Mouse (Mus musculus) C2C12 (cell line): ENCODE measurements around the gene Nutm1. TPM values are rescaled to one million over a fixed set of nuclear protein-coding genes. Genes with fewer than 3 reads are reported as not detected.

ENCODE experiments used
- H3K27me3 ChIP-seq: one replicate; pipeline ENCODE4 v1.6.1; 2011; ENCODE audit not compliant: control insufficient read depth, insufficient read depth, insufficient read length
- H3K36me3 ChIP-seq: one replicate; pipeline ENCODE4 v1.6.1; 2011; ENCODE audit not compliant: control insufficient read depth, insufficient read depth
- H3K4me3 ChIP-seq: one replicate; pipeline ENCODE4 v1.5.1; 2011; ENCODE audit warnings: mild to moderate bottlenecking, control low read depth; ENCODE audit not compliant: poor library complexity, insufficient read depth, severe bottlenecking
- H3K79me2 ChIP-seq: one replicate; pipeline ENCODE4 v1.6.1; 2011; ENCODE audit not compliant: control insufficient read depth, insufficient read depth
- H3K79me3 ChIP-seq: one replicate; pipeline ENCODE4 v1.6.1; 2011; ENCODE audit warnings: low read depth, control low read depth
- H3ac ChIP-seq: one replicate; pipeline ENCODE3; 2011; ENCODE audit warnings: low read depth; ENCODE audit not compliant: control insufficient read depth, insufficient read length
- CEBPB ChIP-seq: IDR thresholded peaks from one replicate; pipeline ENCODE4 v1.6.1; 2011; ENCODE audit warnings: low read depth, mild to moderate bottlenecking, control low read depth, moderate library complexity
- CTCF ChIP-seq: IDR thresholded peaks from one replicate; pipeline ENCODE4 v1.5.1; 2011; ENCODE audit not compliant: control insufficient read depth, insufficient read depth, insufficient read length
- FOSL1 ChIP-seq: IDR thresholded peaks from one replicate; pipeline ENCODE4 v1.8.0; 2011; ENCODE audit warnings: mild to moderate bottlenecking, low read length; ENCODE audit not compliant: poor library complexity, insufficient read depth, severe bottlenecking
- MAX ChIP-seq: IDR thresholded peaks from one replicate; pipeline ENCODE4 v1.6.1; 2011; ENCODE audit warnings: mild to moderate bottlenecking, control low read depth
- MYOD1 ChIP-seq: IDR thresholded peaks from one replicate; pipeline ENCODE4 v1.6.1; 2011; ENCODE audit warnings: low read depth; ENCODE audit not compliant: control insufficient read depth, insufficient read length
- MYOG ChIP-seq: IDR thresholded peaks from one replicate; pipeline ENCODE4 v1.6.1; 2011; ENCODE audit not compliant: control insufficient read depth, insufficient read length; ENCODE audit errors: extremely low read depth
- USF1 ChIP-seq: IDR thresholded peaks from one replicate; pipeline ENCODE4 v1.6.1; 2011; ENCODE audit warnings: low read depth, mild to moderate bottlenecking, control low read depth, moderate library complexity
- polyA plus RNA-seq: library from polyadenylated mRNA; unstranded; fragments of >200 nt; fragmentation: generic; extraction: Trizol; gene quantifications from one replicate; pipeline ENCODE4 v1.2.1, GENCODE M21; 2012; ENCODE audit warnings: missing spikeins

The Nutm1 gene
- polyA plus RNA-seq, 1 experiment, result 0.02 TPM

GRCm38 (mm10) chr2:112272909-112273308 is 13.8 kb upstream of the Nutm1 start:
- Histone ChIP-seq H3ac (no peak overlapping the region), H3K4me3 (no peak overlapping the region), H3K36me3 (no peaks in the 10 kb centered on the region), H3K27me3 (no peaks in the 10 kb centered on the region), H3K79me3 (peaks cover 1% of the 10 kb centered on the region), H3K79me2 (no peaks in the 10 kb centered on the region)
- no peak for TF ChIP-seq MYOG
- no peak for TF ChIP-seq MAX
- TF ChIP-seq CEBPB, result no peak
- no peak for TF ChIP-seq MYOD1
- no peak for TF ChIP-seq USF1
- no peak for TF ChIP-seq FOSL1
- TF ChIP-seq CTCF, result no peak

GRCm38 (mm10) chr2:112270011-112270410 is 10.9 kb upstream of the Nutm1 start:
- H3K4me3 ChIP-seq, result no peak overlapping the region
- H3K79me3 ChIP-seq, result peaks cover 1% of the 10 kb centered on the region
- H3K36me3 ChIP-seq, result no peaks in the 10 kb centered on the region
- no peak overlapping the region for H3ac ChIP-seq
- no peaks in the 10 kb centered on the region for H3K27me3 ChIP-seq
- H3K79me2 ChIP-seq, result peaks cover 14% of the 10 kb centered on the region
- TF ChIP-seq MAX, result no peak
- no peak for TF ChIP-seq FOSL1

- H3K27me3 ChIP-seq, result no peaks in the 10 kb centered on the region
- H3ac ChIP-seq, result no peak overlapping the region
- TF ChIP-seq MYOD1 (no peak), MAX (no peak), CTCF (no peak), CEBPB (no peak), FOSL1 (no peak), USF1 (no peak), MYOG (no peak)
- peaks cover 11% of the 10 kb centered on the region for H3K79me3 ChIP-seq
- no peak overlapping the region for H3K4me3 ChIP-seq
- peaks cover 30% of the 10 kb centered on the region for H3K79me2 ChIP-seq
- H3K36me3 ChIP-seq, result no peaks in the 10 kb centered on the region
Observed at GRCm38 (mm10) chr2:112267547-112268269, 8.6 kb upstream of the Nutm1 start.

- no peaks in the 10 kb centered on the region for H3K36me3 ChIP-seq
- H3K27me3 ChIP-seq, result no peaks in the 10 kb centered on the region
- TF ChIP-seq USF1, result no peak
- TF ChIP-seq MYOG, result no peak
- no peak for TF ChIP-seq CEBPB
- no peak for TF ChIP-seq CTCF
- no peak for TF ChIP-seq MYOD1
- TF ChIP-seq FOSL1, result no peak
- no peak for TF ChIP-seq MAX
- no peak overlapping the region for H3ac ChIP-seq
- H3K79me2 ChIP-seq, result peaks cover 36% of the 10 kb centered on the region
- peaks cover 15% of the 10 kb centered on the region for H3K79me3 ChIP-seq
- peak overlapping the region; percentile 75 for H3K4me3 ChIP-seq
Observed at GRCm38 (mm10) chr2:112266780-112267179, 7.7 kb upstream of the Nutm1 start.

GRCm38 (mm10) chr2:112266242-112266592 is 7.1 kb upstream of the Nutm1 start, which contains the start of gene Gm21985:
Gene Gm21985 (plus strand): TSS chr2:112266314.
- H3K4me3 ChIP-seq, result peak within 1 kb of the TSS; percentile 75
- no peaks in the 10 kb centered on the region for H3K27me3 ChIP-seq
- TF ChIP-seq MAX, result no peak
- no peak for TF ChIP-seq CEBPB
- TF ChIP-seq CTCF, result no peak
- no peak for TF ChIP-seq MYOG
- TF ChIP-seq USF1, result no peak
- no peak for TF ChIP-seq MYOD1
- TF ChIP-seq FOSL1, result no peak
- H3K36me3 ChIP-seq, result no peaks in the 10 kb centered on the region
- peak within 1 kb of the TSS; percentile 91 for H3ac ChIP-seq
- H3K79me3 ChIP-seq, result peaks cover 15% of the 10 kb centered on the region
- peaks cover 36% of the 10 kb centered on the region for H3K79me2 ChIP-seq
